Mouse (Mus musculus) kidney, adult 2 months (tissue): ENCODE data around the gene Josd1.

Source experiments
- CTCF ChIP-seq: fragments of 200-500 bp; conservative IDR thresholded peaks from 2 replicates; pipeline ENCODE4 v1.5.1; 2011; ENCODE audit warnings: low read depth, mild to moderate bottlenecking, control low read depth, low read length, moderate library complexity, mixed read lengths; ENCODE audit not compliant: insufficient read depth, insufficient read length
- POLR2A ChIP-seq: fragments of 200-500 bp; IDR thresholded peaks from one replicate; pipeline ENCODE4 v1.6.1; 2011; ENCODE audit warnings: low read depth, low read length, control low read depth

DNA sequence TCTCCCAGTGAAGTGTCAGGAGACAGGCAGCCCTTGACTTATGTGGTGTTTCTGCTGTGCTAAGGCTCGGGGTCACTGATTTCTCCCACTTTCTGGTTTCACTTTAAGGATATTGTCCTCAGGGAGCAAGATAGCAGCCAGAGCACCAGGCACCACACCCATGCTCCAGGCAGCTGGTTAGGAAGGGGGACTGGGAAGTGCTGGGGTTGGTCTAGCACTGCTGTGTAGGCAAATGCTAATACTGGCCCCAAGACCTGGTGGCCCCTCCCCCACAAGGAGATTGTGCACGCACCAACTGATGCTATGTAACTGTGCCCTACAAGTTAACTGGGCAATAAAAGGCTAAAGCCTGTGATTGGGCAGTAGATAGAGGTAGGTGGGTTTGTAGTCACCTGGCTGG is 57.2 kb downstream of the Josd1 start:
- TF ChIP-seq CTCF (no peak), POLR2A (no peak)
